Mouse (Mus musculus) kidney, postnatal 0 days (tissue): ENCODE results near the gene Mcf2l. TPM values are rescaled to one million over a fixed set of nuclear protein-coding genes. Genes with fewer than 3 reads are reported as not detected.

Source experiments
- ATAC-seq: fragments of 200-750 bp; cut with Nextera tagmentation; replicated peaks from 2 replicates; pipeline ENCODE4 v1.8.0; 2017; ENCODE audit warnings: low read depth, moderate number of reproducible peaks, moderate TSS enrichment, moderate library complexity; ENCODE audit not compliant: low FRiP score
- DNase-seq: peaks from one replicate; pipeline ENCODE4 v3.0.0-alpha.2; 2016; ENCODE audit warnings: low spot score
- H3K27ac ChIP-seq: fragments of 300-500 bp; sonication (generic); 2 replicates; pipeline ENCODE4 v1.5.1; 2014; ENCODE audit warnings: mild to moderate bottlenecking
- H3K27me3 ChIP-seq: fragments of 300-500 bp; sonication (generic); 2 replicates; pipeline ENCODE4 v1.6.1; 2014; ENCODE audit warnings: low read length, mixed read lengths; ENCODE audit not compliant: insufficient read depth
- H3K36me3 ChIP-seq: fragments of 300-500 bp; sonication (generic); 2 replicates; pipeline ENCODE4 v1.6.1; 2014; ENCODE audit warnings: low read length, mixed read lengths; ENCODE audit not compliant: insufficient read depth
- H3K4me1 ChIP-seq: fragments of 300-500 bp; sonication (generic); replicated peaks from 2 replicates; pipeline ENCODE4 v1.6.1; 2014; ENCODE audit warnings: antibody characterized with exemption, low read length, mixed read lengths; ENCODE audit not compliant: insufficient read depth
- H3K4me2 ChIP-seq: fragments of 300-500 bp; sonication (generic); 2 replicates; pipeline ENCODE4 v1.6.1; 2014; ENCODE audit warnings: mild to moderate bottlenecking, low read length, moderate library complexity, mixed read lengths
- H3K4me3 ChIP-seq: fragments of 300-500 bp; sonication (generic); replicated peaks from 2 replicates; pipeline ENCODE4 v1.5.1; 2014; ENCODE audit warnings: low read depth, low read length
- H3K9ac ChIP-seq: fragments of 300-500 bp; sonication (generic); 2 replicates; pipeline ENCODE4 v1.6.1; 2014; ENCODE audit warnings: low read depth, low read length
- H3K9me3 ChIP-seq: fragments of 300-500 bp; sonication (generic); replicated peaks from 2 replicates; pipeline ENCODE4 v1.6.1; 2016; ENCODE audit warnings: low read length, inconsistent platforms, mixed read lengths
- CTCF ChIP-seq: IDR thresholded peaks from 2 replicates; pipeline ENCODE4 v1.5.1; 2016; ENCODE audit warnings: antibody characterized with exemption, low read depth, mild to moderate bottlenecking, moderate library complexity
- WGBS: fragments of 180-500 bp; shearing (Covaris S2); extraction: QIAGEN DNeasy Blood & Tissue Kit; methylation state at CpG from one replicate; pipeline ENCODE4 v1.1.7; 2014; 5-methylcytosine and 5-hydroxymethylcytosine counted together
- polyA plus RNA-seq: library from polyadenylated mRNA; unstranded; fragments of >200 nt; fragmentation: Nextera tagmentation; extraction: Ambion mirVana; gene quantifications from 2 replicates; pipeline ENCODE4 v1.2.1, GENCODE M21; 2015

Mcf2l gene
- polyA plus RNA-seq, 1 experiment from 2014 or later: 11.2 TPM

DNA sequence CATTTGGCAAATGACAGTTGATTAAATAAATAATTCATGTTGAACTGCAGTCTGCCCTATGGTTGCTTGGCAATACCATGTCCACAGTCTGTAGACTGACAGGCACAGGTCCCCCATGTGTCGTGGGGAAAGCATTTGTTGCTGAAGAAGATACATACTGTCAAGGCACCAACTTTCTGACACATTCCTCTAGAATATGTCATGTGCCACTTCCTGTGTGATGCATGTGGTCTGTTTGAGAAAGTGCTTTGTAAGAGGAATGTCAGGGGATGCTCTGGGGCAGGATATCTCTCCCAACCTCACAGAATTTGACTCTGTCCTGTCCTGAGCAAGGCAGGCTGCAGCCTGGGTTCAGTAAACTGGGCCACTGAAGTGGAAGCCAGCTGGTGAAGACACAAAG is 44.2 kb upstream of the Mcf2l start:
- no peak for TF ChIP-seq CTCF
- WGBS: 93% methylated on average over 1 of the region's 1 CpGs
- H3K27me3 ChIP-seq: no peaks in the 10 kb centered on the region
- no peaks in the 10 kb centered on the region for H3K4me1 ChIP-seq
- ATAC-seq (no peak), DNase-seq (no peak)
- H3K36me3 ChIP-seq: peaks cover 55% of the 10 kb centered on the region
- no peak overlapping the region for H3K4me2 ChIP-seq
- no peak overlapping the region for H3K9ac ChIP-seq
- H3K4me3 ChIP-seq: no peak overlapping the region
- H3K27ac ChIP-seq: no peak overlapping the region
- no peaks in the 10 kb centered on the region for H3K9me3 ChIP-seq

DNA sequence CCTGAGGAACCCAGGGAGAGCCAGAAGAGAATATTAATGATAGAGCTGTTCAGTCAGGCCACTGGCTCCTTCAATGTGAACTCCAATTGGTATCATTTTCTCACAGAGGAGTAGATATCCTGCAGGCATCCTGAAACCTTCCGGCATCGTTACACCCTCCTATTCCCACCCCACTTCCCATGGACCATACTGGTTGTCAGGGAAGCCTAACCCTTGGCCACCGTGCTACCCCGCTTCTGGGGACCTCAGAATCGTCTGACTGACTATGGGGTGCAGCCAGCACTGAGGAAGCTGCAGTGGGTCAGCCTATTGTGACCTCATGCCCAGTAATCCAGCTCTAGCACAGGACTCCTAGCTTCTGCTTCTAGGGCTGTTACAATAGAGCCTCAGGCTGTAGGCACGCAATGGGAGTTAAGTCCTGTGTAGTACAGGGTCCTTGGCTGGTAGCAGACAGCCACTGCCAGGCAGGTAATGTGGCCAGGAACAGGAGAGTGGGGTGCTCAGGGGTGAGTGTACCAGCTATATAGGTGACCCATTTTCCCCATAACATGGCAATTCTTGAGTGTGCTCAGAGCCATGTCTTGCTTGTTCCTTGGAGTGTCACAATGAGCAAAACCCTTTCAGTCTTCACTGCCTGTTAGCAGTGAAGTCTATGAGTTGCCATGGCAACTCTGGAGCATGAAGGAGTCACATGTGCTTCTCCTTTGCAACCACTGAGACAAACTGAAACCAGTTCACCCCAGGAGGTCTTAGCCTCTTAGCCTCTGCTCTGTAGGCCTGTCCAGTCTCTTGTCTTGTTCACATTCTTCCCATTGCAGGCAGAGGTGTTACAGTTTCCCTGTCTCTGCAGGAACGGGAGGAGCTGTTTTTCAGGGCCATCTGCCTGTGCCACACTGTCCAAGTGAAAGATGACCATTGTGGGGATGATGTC is 41.7 kb upstream of the Mcf2l start:
- 88% methylated on average over 7 of the region's 7 CpGs for WGBS
- no peak for TF ChIP-seq CTCF
- no peak for ATAC-seq

DNA sequence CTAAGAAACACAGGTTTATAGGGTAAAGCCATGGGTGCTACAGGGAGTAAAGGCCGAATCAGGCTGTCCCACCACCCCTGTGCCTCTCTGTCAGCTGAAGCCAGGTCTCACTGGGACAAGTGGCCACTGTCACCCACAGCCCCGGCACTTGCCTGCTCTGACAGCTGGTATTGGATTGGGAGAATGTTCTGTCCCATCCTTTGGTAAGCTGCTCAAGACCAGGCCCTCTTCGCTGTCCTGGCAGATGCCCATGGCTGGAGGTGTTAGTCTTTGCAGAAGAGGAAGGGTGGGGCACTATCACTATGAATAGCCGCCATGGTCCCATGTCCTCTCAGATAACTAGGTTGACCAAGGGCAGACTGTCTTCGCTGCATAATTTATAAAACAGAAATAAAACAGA is 40.0 kb upstream of the Mcf2l start:
- ATAC-seq: no peak
- no peak overlapping the region for H3K27ac ChIP-seq
- H3K36me3 ChIP-seq: peaks cover 62% of the 10 kb centered on the region

More for the DNA sequence above, 41.7 kb upstream of the Mcf2l start:
- no peak overlapping the region for H3K4me3 ChIP-seq
- H3K9ac ChIP-seq: no peak overlapping the region
- no peak overlapping the region for H3K27ac ChIP-seq
- no peak overlapping the region for H3K4me2 ChIP-seq
- no peak for DNase-seq
- peaks cover 61% of the 10 kb centered on the region for H3K36me3 ChIP-seq
- no peaks in the 10 kb centered on the region for H3K27me3 ChIP-seq
- H3K4me1 ChIP-seq: no peaks in the 10 kb centered on the region
- no peaks in the 10 kb centered on the region for H3K9me3 ChIP-seq

DNA sequence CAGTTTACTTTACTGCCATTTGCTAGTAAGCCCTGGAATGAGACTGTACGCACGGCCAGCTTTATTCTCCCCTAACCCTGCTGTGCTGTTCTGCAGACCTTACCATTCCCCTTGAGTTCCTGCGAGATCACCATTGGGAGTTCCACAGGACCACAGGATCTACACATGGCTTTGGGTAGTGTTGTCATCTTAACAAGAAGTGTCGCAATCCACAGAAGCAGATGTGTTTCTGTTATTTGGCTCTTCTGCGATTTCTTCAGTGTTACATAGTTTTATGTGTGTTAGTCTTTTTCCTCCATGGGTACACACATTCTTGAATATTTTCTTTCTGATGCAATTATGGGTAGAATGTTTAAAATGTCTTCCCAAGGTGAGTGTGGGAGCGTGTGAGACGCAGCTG is 32.8 kb upstream of the Mcf2l start:
- Histone ChIP-seq H3K36me3 (peaks cover 42% of the 10 kb centered on the region), H3K4me2 (no peak overlapping the region), H3K27me3 (no peaks in the 10 kb centered on the region), H3K4me3 (no peak overlapping the region), H3K27ac (no peak overlapping the region), H3K9ac (no peak overlapping the region), H3K9me3 (no peaks in the 10 kb centered on the region), H3K4me1 (no peaks in the 10 kb centered on the region)
- no peak for DNase-seq
- no peak for ATAC-seq
- no peak for TF ChIP-seq CTCF
- WGBS: 82% methylated on average over 7 of the region's 7 CpGs

More for the DNA sequence above, 40.0 kb upstream of the Mcf2l start:
- Histone ChIP-seq H3K4me1 (no peaks in the 10 kb centered on the region), H3K4me2 (no peak overlapping the region), H3K9me3 (no peaks in the 10 kb centered on the region), H3K4me3 (no peak overlapping the region), H3K27me3 (no peaks in the 10 kb centered on the region), H3K9ac (no peak overlapping the region)
- DNase-seq: no peak
- WGBS: 95% methylated on average over 5 of the region's 5 CpGs
- TF ChIP-seq CTCF: no peak

DNA sequence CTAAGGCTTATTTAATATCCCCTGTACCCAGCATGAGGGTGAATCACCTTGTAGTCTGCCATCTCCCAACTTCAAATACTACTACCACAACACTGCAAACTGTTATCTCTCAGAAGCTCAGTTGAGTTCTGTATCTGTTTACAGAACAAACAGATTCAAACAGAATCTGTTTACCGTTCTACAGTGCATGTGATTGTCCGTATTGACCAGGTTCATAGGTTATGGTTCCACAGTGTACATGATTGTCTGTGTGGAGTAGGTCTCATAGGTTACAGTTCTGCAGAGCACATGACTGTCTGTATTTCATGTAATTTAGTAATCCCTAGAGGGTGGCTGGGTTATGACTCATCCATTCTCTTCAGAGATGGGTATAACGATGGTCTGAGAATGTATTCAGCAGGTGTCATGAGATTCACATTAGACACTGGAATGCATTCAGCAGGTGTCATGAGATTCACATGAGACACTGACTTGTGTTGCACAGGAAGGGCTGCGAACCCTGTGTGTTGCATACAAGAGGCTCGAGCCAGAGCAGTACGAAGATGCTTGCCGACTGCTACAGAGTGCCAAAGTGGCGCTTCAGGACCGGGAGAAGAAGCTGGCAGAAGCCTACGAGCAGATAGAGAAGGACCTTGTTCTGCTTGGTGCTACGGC is 31.1 kb upstream of the Mcf2l start:
- H3K27ac ChIP-seq: no peak overlapping the region
- DNase-seq (no peak), ATAC-seq (no peak)
- H3K4me1 ChIP-seq: no peaks in the 10 kb centered on the region
- H3K9me3 ChIP-seq: no peaks in the 10 kb centered on the region
- H3K4me3 ChIP-seq: no peak overlapping the region
- H3K36me3 ChIP-seq: peaks cover 35% of the 10 kb centered on the region
- no peak overlapping the region for H3K4me2 ChIP-seq
- 95% methylated on average over 11 of the region's 11 CpGs for WGBS
- no peak overlapping the region for H3K9ac ChIP-seq
- TF ChIP-seq CTCF: no peak
- H3K27me3 ChIP-seq: no peaks in the 10 kb centered on the region

DNA sequence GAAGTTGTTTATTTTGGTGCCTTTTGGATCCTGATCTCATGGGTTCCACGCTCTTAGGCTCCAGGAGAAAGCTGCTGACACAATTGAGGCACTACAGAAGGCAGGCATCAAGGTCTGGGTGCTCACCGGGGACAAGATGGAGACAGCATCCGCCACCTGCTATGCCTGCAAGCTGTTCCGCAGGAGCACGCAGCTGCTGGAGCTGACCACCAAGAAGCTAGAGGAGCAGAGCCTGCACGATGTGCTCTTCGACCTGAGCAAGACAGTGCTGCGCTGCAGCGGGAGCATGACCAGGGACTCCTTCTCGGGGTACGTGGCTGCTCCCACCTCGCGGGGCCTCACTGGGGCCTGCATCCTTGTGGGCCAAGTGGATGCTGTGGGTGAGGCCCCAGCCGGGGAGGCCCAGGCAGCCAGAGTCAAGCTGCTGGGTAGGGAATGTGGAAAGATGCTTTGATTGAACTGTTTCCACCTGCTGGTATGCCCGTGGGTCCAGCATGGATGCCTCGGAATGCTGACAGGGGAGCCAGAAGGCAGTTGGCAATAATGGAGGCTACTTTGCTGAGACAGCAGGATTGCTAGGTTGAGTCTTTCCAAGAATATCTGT is 29.2 kb upstream of the Mcf2l start:
- Histone ChIP-seq H3K9me3 (no peaks in the 10 kb centered on the region), H3K4me1 (no peaks in the 10 kb centered on the region), H3K27me3 (no peaks in the 10 kb centered on the region), H3K9ac (no peak overlapping the region), H3K4me2 (no peak overlapping the region), H3K36me3 (peaks cover 32% of the 10 kb centered on the region), H3K4me3 (no peak overlapping the region), H3K27ac (no peak overlapping the region)
- no peak for TF ChIP-seq CTCF
- 90% methylated on average over 16 of the region's 16 CpGs for WGBS
- no peak for ATAC-seq
- DNase-seq: no peak
